11 mouse cellular contexts compared by ENCODE assay signal in genomic region chr10:40447921-40448320, GRCm38 (mm10).
DNase-seq lines count a peak whose midpoint lies in the region; ATAC-seq and TF ChIP-seq lines count a peak whose summit lies in the region.
"Had no signal": no experiment of that assay in that cellular context is flagged by ENCODE, and none has a peak within 500 bp of the region (broad histone marks: within the 10 kb centered on the region; RNA-seq: fewer than 3 reads in every experiment).

No protein-coding gene starts in this region.

- peak overlapping the region; percentile 26; the same call in 1 of the 2 replicates for H3K27ac ChIP-seq in heart, adult 2 months
- H3K27ac ChIP-seq in heart, embryonic 12.5 days (ENCODE audit: poor library complexity, severe bottlenecking): no peak overlapping the region
- H3K27ac ChIP-seq in lung, embryonic 16.5 days (ENCODE audit: low read length): peak overlapping the region; percentile 49; the same call in 1 of the 2 replicates
- peak overlapping the region; percentile 72 for H3K27ac ChIP-seq in olfactory bulb, adult 2 months (ENCODE audit: insufficient read depth, low read depth, low read length)
- H3K27ac ChIP-seq: heart, embryonic 13.5 days; limb, embryonic 12.5 days had no signal

- H3K4me1 ChIP-seq in heart, adult 2 months (ENCODE audit: control insufficient read depth, insufficient read depth, low read length): peaks cover 4% of the 10 kb centered on the region
- peaks cover 19% of the 10 kb centered on the region for H3K4me1 ChIP-seq in heart, embryonic 12.5 days (replicated peaks)
- H3K4me1 ChIP-seq in lung, embryonic 16.5 days (replicated peaks; ENCODE audit: control insufficient read depth, insufficient read depth, low read length): peaks cover 9% of the 10 kb centered on the region
- H3K4me1 ChIP-seq in olfactory bulb, adult 2 months (ENCODE audit: control insufficient read depth, insufficient read depth, low read length): peaks cover 18% of the 10 kb centered on the region

- no peak for DNase-seq in heart, adult 2 months
- no peak for DNase-seq in lung, postnatal 25 days (ENCODE audit: low spot score)
- DNase-seq in adrenal gland, adult (ENCODE audit: inconsistent age in 2 of 2, low spot score in 1 of 2): no peak

- TF ChIP-seq POLR2A in heart, adult 2 months (IDR thresholded peaks at IDR 0.05; ENCODE audit: insufficient read depth, low read depth, low read length): no peak
- TF ChIP-seq POLR2A in olfactory bulb, adult 2 months (IDR thresholded peaks at IDR 0.05; ENCODE audit: insufficient read depth, low read depth, low read length): no peak

- H3K36me3 ChIP-seq in heart, adult 2 months (ENCODE audit: control insufficient read depth, insufficient read depth, low read length): no peaks in the 10 kb centered on the region
- H3K36me3 ChIP-seq in heart, embryonic 12.5 days: no peaks in the 10 kb centered on the region
- H3K36me3 ChIP-seq in lung, embryonic 16.5 days (ENCODE audit: control insufficient read depth, insufficient read depth, low read length): no peaks in the 10 kb centered on the region
- H3K36me3 ChIP-seq: limb, embryonic 12.5 days had no signal

- intact Hi-C loops in heart, adult 2 months (cut with DNase I): loop anchor here (2.0 kb wide), 1 partner anchor 15 kb away; no protein-coding TSS in a partner anchor

- no peak for ATAC-seq in heart, embryonic 12.5 days (ENCODE audit: insufficient number of reproducible peaks, low FRiP score)
- no peak for ATAC-seq in lung, embryonic 16.5 days (ENCODE audit: low read depth)
- ATAC-seq in hematopoietic stem cell, adult 5-6 weeks (replicated peaks in 1 of 2; ENCODE audit: insufficient read depth in 1 of 2, low FRiP score in 2 of 2, low TSS enrichment in 1 of 2, low read depth in 1 of 2, poor library complexity in 2 of 2, severe bottlenecking in 2 of 2): peak; percentile 18 to 21; a peak in 3 of 4 replicates
- ATAC-seq in frontal cortex, adult (ENCODE audit: low TSS enrichment): no peak; the same call in 1 of the 2 replicates

- 66% methylated on average over 5 of the region's 5 CpGs for WGBS in heart, adult 2 months
- 57% methylated on average over 5 of the region's 5 CpGs for WGBS in heart, embryonic 12.5 days
- WGBS in lung, embryonic 16.5 days: 19% methylated on average over 5 of the region's 5 CpGs
- 48% methylated on average over 5 of the region's 5 CpGs for WGBS in olfactory bulb, adult 2 months

- H3K27me3 ChIP-seq in heart, adult 2 months (ENCODE audit: control insufficient read depth, insufficient read depth, low read length): no peaks in the 10 kb centered on the region
- H3K27me3 ChIP-seq in heart, embryonic 12.5 days (replicated peaks): no peaks in the 10 kb centered on the region
- H3K27me3 ChIP-seq in lung, embryonic 16.5 days (ENCODE audit: control insufficient read depth, insufficient read depth, low read depth, low read length): no peaks in the 10 kb centered on the region
- H3K27me3 ChIP-seq: CH12.LX; heart, embryonic 13.5 days; limb, embryonic 12.5 days had no signal

- no peak for TF ChIP-seq CTCF in heart, adult 2 months (IDR thresholded peaks at IDR 0.05)
- TF ChIP-seq CTCF in olfactory bulb, adult 2 months (IDR thresholded peaks at IDR 0.05; ENCODE audit: insufficient read depth, low read depth, low read length): no peak

- H3K9ac ChIP-seq in heart, adult 2 months (ENCODE audit: low read depth, low read length): no peak overlapping the region
- H3K9ac ChIP-seq in heart, embryonic 12.5 days: no peak overlapping the region
- no peak overlapping the region for H3K9ac ChIP-seq in lung, embryonic 16.5 days (ENCODE audit: low read length)
- H3K9ac ChIP-seq: heart, embryonic 13.5 days; limb, embryonic 12.5 days had no signal

- H3K79me2 ChIP-seq in heart, adult 2 months (replicated peaks; ENCODE audit: control insufficient read depth, insufficient read depth, low read length): no peaks in the 10 kb centered on the region

- TF ChIP-seq EP300 in heart, adult 2 months (IDR thresholded peaks at IDR 0.05; ENCODE audit: insufficient read depth, low read depth, low read length): no peak

- H3K4me3 ChIP-seq in heart, adult 2 months: no peak overlapping the region
- H3K4me3 ChIP-seq in heart, embryonic 12.5 days: no peak overlapping the region
- no peak overlapping the region for H3K4me3 ChIP-seq in lung, embryonic 16.5 days (ENCODE audit: low read length)
- H3K4me3 ChIP-seq in olfactory bulb, adult 2 months (ENCODE audit: insufficient read depth, low read depth, low read length): no peak overlapping the region
- H3K4me3 ChIP-seq: heart, embryonic 13.5 days; limb, embryonic 12.5 days had no signal

- H3K4me2 ChIP-seq in heart, embryonic 12.5 days: no peak overlapping the region
- H3K4me2 ChIP-seq in lung, embryonic 16.5 days (ENCODE audit: low read depth, low read length): no peak overlapping the region
- H3K4me2 ChIP-seq: heart, embryonic 13.5 days; limb, embryonic 12.5 days had no signal

- no peaks in the 10 kb centered on the region for H3K9me3 ChIP-seq in heart, embryonic 12.5 days (replicated peaks)
- H3K9me3 ChIP-seq in lung, embryonic 16.5 days (ENCODE audit: control insufficient read depth, low read length): no peaks in the 10 kb centered on the region
- H3K9me3 ChIP-seq: heart, embryonic 13.5 days; limb, embryonic 12.5 days had no signal

Comparison
In these comparisons a context has a peak if more than half of its experiments do, and no peak if none do; other contexts are left out.
1. ATAC-seq: peak in hematopoietic stem cell, adult 5-6 weeks (2 of 2); none in heart, embryonic 12.5 days (single experiment), lung, embryonic 16.5 days (single experiment) and frontal cortex, adult (single experiment).